Mouse (Mus musculus) stomach, postnatal 0 days (tissue): ENCODE measurements at regions not wholly inside any gene's neighbourhood (a gene's known extent, or its start where the extent isn't known, plus 50 kb on each side); places are given as distances from the start of the nearest gene placed in this dataset.

Experiments
- ATAC-seq: fragments of 200-750 bp; cut with Nextera tagmentation; 2 replicates; pipeline ENCODE4 v1.8.0; 2017; ENCODE audit not compliant: low FRiP score, low TSS enrichment
- DNase-seq: peaks from one replicate; pipeline ENCODE4 v3.0.0-alpha.2; 2016; ENCODE audit warnings: low spot score
- H3K27ac ChIP-seq: fragments of 300-500 bp; sonication (generic); replicated peaks from 2 replicates; pipeline ENCODE4 v1.5.1; 2014; ENCODE audit warnings: mild to moderate bottlenecking, control low read depth
- H3K27me3 ChIP-seq: fragments of 300-500 bp; sonication (generic); 2 replicates; pipeline ENCODE4 v1.6.1; 2014; ENCODE audit warnings: low read length; ENCODE audit not compliant: control insufficient read depth, insufficient read depth
- H3K36me3 ChIP-seq: fragments of 300-500 bp; sonication (generic); 2 replicates; pipeline ENCODE4 v1.6.1; 2014; ENCODE audit warnings: low read length, mixed read lengths; ENCODE audit not compliant: control insufficient read depth, insufficient read depth
- H3K4me1 ChIP-seq: fragments of 300-500 bp; sonication (generic); replicated peaks from 2 replicates; pipeline ENCODE4 v1.6.1; 2014; ENCODE audit warnings: antibody characterized with exemption; ENCODE audit not compliant: control insufficient read depth, insufficient read depth
- H3K4me2 ChIP-seq: fragments of 300-500 bp; sonication (generic); replicated peaks from 2 replicates; pipeline ENCODE4 v1.6.1; 2014; ENCODE audit warnings: low read depth, mild to moderate bottlenecking, control low read depth, moderate library complexity
- H3K4me3 ChIP-seq: fragments of 300-500 bp; sonication (generic); 2 replicates; pipeline ENCODE4 v1.5.1; 2014; ENCODE audit warnings: low read depth, low read length, control low read depth
- H3K9ac ChIP-seq: fragments of 300-500 bp; sonication (generic); 2 replicates; pipeline ENCODE4 v1.6.1; 2014; ENCODE audit warnings: mild to moderate bottlenecking, low read length, control low read depth, mixed read lengths
- H3K9me3 ChIP-seq: fragments of 300-500 bp; sonication (generic); 2 replicates; pipeline ENCODE4 v1.6.1; 2016; ENCODE audit warnings: low read length; ENCODE audit not compliant: control insufficient read depth
- CTCF ChIP-seq: IDR thresholded peaks from 2 replicates; pipeline ENCODE4 v1.5.1; 2016; ENCODE audit warnings: antibody characterized with exemption, low read depth, mild to moderate bottlenecking, moderate library complexity
- EP300 ChIP-seq: optimal IDR thresholded peaks from 2 replicates; pipeline ENCODE3; 2016; ENCODE audit warnings: antibody characterized with exemption
- WGBS: fragments of 180-500 bp; shearing (Covaris S2); extraction: QIAGEN DNeasy Blood & Tissue Kit; methylation state at CpG from one replicate; pipeline ENCODE4 v1.1.7; 2014; 5-methylcytosine and 5-hydroxymethylcytosine counted together

DNA sequence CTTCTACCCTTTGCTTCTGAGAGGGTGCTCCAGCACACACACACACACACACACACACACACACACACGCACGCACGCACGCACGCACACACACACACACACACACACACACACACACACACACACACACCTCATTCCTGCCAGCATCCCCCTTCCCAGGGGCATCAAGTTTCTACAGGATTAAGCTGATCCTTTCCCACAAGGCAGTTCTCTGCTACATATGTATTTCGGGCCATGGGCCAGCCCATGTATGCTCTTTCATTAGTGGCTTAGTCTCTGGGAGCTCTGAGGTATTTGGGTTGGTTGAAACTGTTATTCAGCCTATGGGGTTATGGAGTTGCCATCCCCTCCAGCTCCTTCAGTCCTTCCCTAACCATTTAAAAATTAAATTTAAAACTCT lies 366.1 kb downstream of the Rergl start:
- Histone ChIP-seq H3K27ac (no peak overlapping the region), H3K36me3 (no peaks in the 10 kb centered on the region), H3K9ac (no peak overlapping the region), H3K4me1 (no peaks in the 10 kb centered on the region), H3K9me3 (no peaks in the 10 kb centered on the region), H3K27me3 (no peaks in the 10 kb centered on the region), H3K4me2 (no peak overlapping the region), H3K4me3 (no peak overlapping the region)
- no peak for TF ChIP-seq CTCF
- no peak for TF ChIP-seq EP300
- DNase-seq (no peak), ATAC-seq (no peak)
- WGBS, result 89% methylated on average over 3 of the region's 6 CpGs

DNA sequence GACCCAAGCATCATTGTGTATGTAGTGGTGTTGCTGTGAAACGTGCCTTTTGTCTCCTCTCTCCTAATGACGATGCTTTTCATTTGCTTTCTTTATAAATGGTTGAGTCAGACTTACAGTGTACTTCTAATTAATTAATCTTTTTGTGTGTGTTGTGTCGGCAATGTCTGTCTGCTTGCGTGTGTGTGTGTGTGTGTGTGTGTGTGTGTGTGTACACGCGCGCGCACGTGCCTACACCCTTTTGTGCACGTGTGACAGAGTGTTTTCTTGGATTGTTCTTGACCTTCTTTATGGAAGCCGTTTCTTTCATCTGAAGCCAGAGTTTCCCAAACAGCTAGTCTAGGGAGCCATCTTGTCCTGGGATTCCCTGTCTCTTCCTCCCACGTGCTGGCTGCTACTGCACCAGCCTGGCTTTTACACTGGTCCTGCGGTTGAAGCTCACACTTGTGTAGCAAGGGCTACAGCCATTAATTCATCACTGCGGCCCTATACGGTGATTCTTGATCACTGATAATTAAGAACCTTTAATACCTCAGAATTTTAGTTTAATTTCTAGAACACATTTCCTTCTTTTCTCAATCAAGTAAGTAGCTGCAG lies 369.6 kb downstream of the Rergl start:
- no peak for ATAC-seq
- Histone ChIP-seq H3K9me3 (no peaks in the 10 kb centered on the region), H3K4me2 (no peak overlapping the region), H3K36me3 (no peaks in the 10 kb centered on the region), H3K27me3 (no peaks in the 10 kb centered on the region), H3K4me3 (no peak overlapping the region), H3K9ac (no peak overlapping the region), H3K4me1 (no peaks in the 10 kb centered on the region), H3K27ac (no peak overlapping the region)
- 87% methylated on average over 15 of the region's 15 CpGs for WGBS
- DNase-seq, result no peak
- TF ChIP-seq CTCF (no peak), EP300 (no peak)

DNA sequence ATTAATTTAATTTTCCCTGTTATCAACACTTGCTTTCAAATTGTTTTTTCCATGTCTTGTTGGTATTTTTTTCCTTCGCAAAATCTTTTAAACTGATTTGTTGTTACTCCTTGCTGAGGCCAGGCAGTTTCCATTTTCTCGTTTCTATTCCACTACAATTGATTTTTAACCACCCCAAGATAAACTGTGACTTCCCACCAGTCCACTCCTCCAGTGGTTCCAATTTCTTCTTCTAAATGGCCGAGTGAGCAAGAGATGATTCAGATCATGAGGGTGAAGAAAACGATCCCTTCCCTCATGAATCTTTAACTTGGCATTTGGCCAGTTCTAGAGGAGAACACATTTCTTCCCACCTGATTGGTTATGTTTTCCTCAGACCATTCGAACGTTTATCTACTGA lies 393.5 kb downstream of the Rergl start:
- Histone ChIP-seq H3K4me3 (no peak overlapping the region), H3K4me1 (no peaks in the 10 kb centered on the region), H3K36me3 (no peaks in the 10 kb centered on the region), H3K9ac (no peak overlapping the region), H3K27ac (no peak overlapping the region), H3K9me3 (no peaks in the 10 kb centered on the region), H3K4me2 (no peak overlapping the region), H3K27me3 (no peaks in the 10 kb centered on the region)
- 51% methylated on average over 6 of the region's 6 CpGs for WGBS
- ATAC-seq, result no peak
- TF ChIP-seq CTCF, result no peak
- TF ChIP-seq EP300, result no peak
- DNase-seq, result no peak

DNA sequence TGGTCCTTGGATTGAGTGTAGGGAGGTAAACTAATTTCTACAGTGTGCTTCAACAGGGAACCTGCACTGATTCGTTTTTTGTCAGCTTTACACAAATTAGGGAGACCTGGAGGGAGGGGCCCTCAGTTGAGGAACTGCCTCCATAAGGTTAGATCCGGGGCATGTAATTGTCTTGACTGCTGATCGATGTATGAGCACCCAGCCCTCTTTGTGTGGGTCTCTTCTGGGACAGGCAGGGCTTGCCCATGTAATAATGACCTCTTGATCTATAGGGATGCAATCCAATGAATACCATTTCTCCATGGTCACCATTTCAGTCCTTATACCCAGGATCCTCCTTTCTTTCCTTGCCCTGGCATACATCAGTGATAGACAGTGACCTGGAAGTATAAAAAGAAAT lies 398.4 kb downstream of the Rergl start:
- no peak for ATAC-seq
- WGBS, result 51% methylated on average over 3 of the region's 3 CpGs
- Histone ChIP-seq H3K27me3 (no peaks in the 10 kb centered on the region), H3K9ac (no peak overlapping the region), H3K4me2 (no peak overlapping the region), H3K9me3 (no peaks in the 10 kb centered on the region), H3K36me3 (no peaks in the 10 kb centered on the region), H3K4me3 (no peak overlapping the region), H3K4me1 (no peaks in the 10 kb centered on the region), H3K27ac (no peak overlapping the region)
- TF ChIP-seq EP300, result no peak
- no peak for DNase-seq

DNA sequence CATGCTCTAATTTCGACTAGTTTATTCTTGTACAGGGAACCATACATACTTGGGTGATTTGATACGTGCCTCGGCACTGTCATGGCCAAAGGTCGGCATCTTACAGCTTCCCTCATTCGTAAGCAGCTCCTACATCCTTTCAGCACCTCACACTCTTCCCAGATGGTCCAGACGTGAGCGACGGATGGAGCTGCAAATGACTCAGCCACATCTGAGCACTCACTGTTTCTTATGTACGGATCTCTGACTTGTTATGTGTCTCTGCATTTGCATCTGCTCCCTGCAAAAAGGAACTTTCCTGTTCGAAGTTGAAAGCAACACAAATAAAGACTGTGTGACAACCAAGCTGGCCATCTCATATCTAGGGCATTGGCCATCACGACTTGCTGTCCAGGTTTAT lies 402.5 kb downstream of the Rergl start:
- no peak for DNase-seq
- Histone ChIP-seq H3K27me3 (no peaks in the 10 kb centered on the region), H3K27ac (no peak overlapping the region), H3K4me3 (no peak overlapping the region), H3K36me3 (no peaks in the 10 kb centered on the region), H3K4me2 (no peak overlapping the region), H3K9ac (no peak overlapping the region), H3K4me1 (no peaks in the 10 kb centered on the region), H3K9me3 (no peaks in the 10 kb centered on the region)
- no peak for ATAC-seq
- TF ChIP-seq EP300 (no peak), CTCF (no peak)
- WGBS, result 84% methylated on average over 11 of the region's 11 CpGs

DNA sequence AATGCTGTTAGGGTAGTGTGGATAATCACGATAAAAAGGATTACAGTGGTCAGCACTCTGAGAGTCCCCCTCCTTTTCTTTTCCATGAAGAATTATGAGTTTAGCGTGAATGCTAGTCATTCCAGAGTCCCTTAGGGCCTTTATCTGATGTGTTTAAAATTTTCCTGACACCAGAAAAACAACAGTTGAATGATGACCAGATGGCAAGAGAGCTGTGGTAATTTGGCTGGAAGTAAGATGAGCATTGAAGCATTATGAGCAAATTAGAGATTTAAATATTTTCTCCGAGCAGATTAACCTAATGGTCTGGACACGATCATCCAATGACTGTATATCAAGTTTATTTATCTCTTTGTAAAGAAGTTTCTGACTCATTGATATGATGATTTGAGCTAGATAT lies 417.1 kb upstream of the Igbp1b start:
- H3K27me3 ChIP-seq, result no peaks in the 10 kb centered on the region
- TF ChIP-seq CTCF, result no peak
- no peak for TF ChIP-seq EP300
- H3K27ac ChIP-seq, result no peak overlapping the region
- DNase-seq (no peak), ATAC-seq (no peak)
- H3K4me1 ChIP-seq, result no peaks in the 10 kb centered on the region
- no peaks in the 10 kb centered on the region for H3K9me3 ChIP-seq
- H3K36me3 ChIP-seq, result no peaks in the 10 kb centered on the region
- H3K9ac ChIP-seq, result no peak overlapping the region
- no peak overlapping the region for H3K4me3 ChIP-seq
- WGBS, result 52% methylated on average over 4 of the region's 4 CpGs
- H3K4me2 ChIP-seq, result no peak overlapping the region
